Mouse (Mus musculus): Measurements from ENCODE around the gene Gm37240.

DNA sequence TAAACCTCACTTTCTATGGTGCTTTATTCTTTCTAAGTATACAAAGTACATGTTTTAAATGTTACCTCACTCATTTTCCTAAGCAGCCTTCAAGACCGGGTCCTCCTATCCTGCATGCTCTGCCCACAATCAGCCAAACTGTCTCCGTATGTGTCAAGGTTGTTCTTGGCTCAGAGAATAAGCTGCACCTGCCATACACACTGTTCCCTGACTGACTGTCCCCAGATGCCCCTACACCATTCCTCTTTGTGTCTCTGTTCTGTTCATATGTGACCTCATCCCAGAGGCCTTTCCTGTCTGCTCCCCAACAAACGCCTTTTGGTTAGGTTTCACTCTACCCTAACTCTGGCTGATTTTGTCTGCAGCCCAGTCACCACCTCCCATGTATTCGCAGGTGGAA, 60.0 kb downstream of the Gm37240 start:
- TF ChIP-seq POLR2A (IDR thresholded peaks at IDR 0.05; ENCODE audit: borderline replicate concordance, control insufficient read depth, low read depth, low read length): no peak
- no peak for TF ChIP-seq CTCF (IDR thresholded peaks at IDR 0.05; ENCODE audit: control insufficient read depth, insufficient read depth, low read length)
